In the genomic region with DNA sequence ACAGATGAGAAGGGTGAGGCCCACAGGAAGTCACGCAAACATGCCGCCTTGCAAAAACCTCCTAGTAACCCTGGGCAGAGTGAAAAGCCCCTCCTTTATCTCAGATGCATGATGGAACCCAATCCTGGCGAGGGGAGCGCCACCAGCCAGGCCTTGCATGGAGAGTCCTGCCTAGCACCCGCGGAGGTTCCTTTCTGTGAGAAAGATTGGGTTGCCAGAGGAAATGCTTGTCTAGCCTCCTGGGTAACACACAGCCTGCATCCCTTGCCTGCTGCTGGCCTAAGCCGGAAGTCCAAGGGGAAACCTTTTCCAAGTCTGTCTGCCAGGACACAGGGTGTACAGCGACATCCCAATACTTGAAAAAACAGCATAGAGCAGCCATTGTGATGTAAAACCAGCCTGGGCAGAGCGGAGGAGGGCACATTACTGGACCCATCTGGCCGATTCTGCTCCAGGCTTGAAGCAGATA, we compare ENCODE assay signal across 8 mouse cellular contexts. TPM values are rescaled to one million over a fixed set of nuclear protein-coding genes. Genes with fewer than 3 reads are reported as not detected.
DNase-seq lines count a peak whose midpoint lies in the region; ATAC-seq and TF ChIP-seq lines count a peak whose summit lies in the region.
"Had no signal": no experiment of that assay in that cellular context is flagged by ENCODE, and none has a peak within 500 bp of the region (broad histone marks: within the 10 kb centered on the region; RNA-seq: fewer than 3 reads in every experiment).

No protein-coding gene starts in this region.

- no peak for TF ChIP-seq POLR2A in lung, adult 2 months (IDR thresholded peaks at IDR 0.05; ENCODE audit: borderline replicate concordance, extremely low read depth, low read depth, low read length)

- no peak for ATAC-seq in lung, embryonic 14.5 days (ENCODE audit: insufficient read depth)
- ATAC-seq in forebrain, embryonic 15.5 days (replicated peaks) = peak; percentile 23; the same call in 1 of the 2 replicates
- no peak for ATAC-seq in hindbrain, embryonic 12.5 days (ENCODE audit: low FRiP score)
- ATAC-seq in stomach, embryonic 14.5 days (ENCODE audit: insufficient number of reproducible peaks, insufficient read depth, low FRiP score, low read depth) = 0 out of 2 replicates have a peak, but pooled peaks have one; percentile 25
- ATAC-seq in megakaryocyte-erythroid progenitor cell, adult 5-6 weeks (replicated peaks; ENCODE audit: low FRiP score, low TSS enrichment, poor library complexity, severe bottlenecking) = no peak
- ATAC-seq: Patski had no signal

- peak overlapping the region; percentile 86 for H3K27ac ChIP-seq in lung, embryonic 14.5 days (ENCODE audit: low read depth)
- H3K27ac ChIP-seq in forebrain, embryonic 15.5 days (replicated peaks) = no peak overlapping the region; the same call in 1 of the 2 replicates
- 0 out of 2 replicates have a peak overlapping the region, but pooled peaks have one; percentile 23 for H3K27ac ChIP-seq in hindbrain, embryonic 12.5 days
- H3K27ac ChIP-seq in stomach, embryonic 14.5 days (ENCODE audit: low read length) = 0 out of 2 replicates have a peak overlapping the region, but pooled peaks have one; percentile 24

- TF ChIP-seq CTCF in lung, embryonic 14.5 days (IDR thresholded peaks at IDR 0.05; ENCODE audit: low read depth) = no peak
- TF ChIP-seq CTCF in lung, adult 2 months (IDR thresholded peaks at IDR 0.05; ENCODE audit: insufficient read depth, low read length) = no peak

- DNase-seq in lung, embryonic 14.5 days = no peak
- no peak for DNase-seq in lung, adult 2 months
- no peak for DNase-seq in ovary, adult 18-20 months (ENCODE audit: low spot score)

- peaks cover 15% of the 10 kb centered on the region for H3K4me1 ChIP-seq in lung, embryonic 14.5 days (ENCODE audit: insufficient read depth)
- H3K4me1 ChIP-seq in lung, adult 2 months (ENCODE audit: control insufficient read depth, insufficient read depth, low read length) = peaks cover 17% of the 10 kb centered on the region
- H3K4me1 ChIP-seq in forebrain, embryonic 15.5 days = no peaks in the 10 kb centered on the region
- peaks cover 9% of the 10 kb centered on the region; the same call in 1 of the 2 replicates for H3K4me1 ChIP-seq in hindbrain, embryonic 12.5 days
- peaks cover 6% of the 10 kb centered on the region; the same call in 1 of the 2 replicates for H3K4me1 ChIP-seq in stomach, embryonic 14.5 days (ENCODE audit: control insufficient read depth, insufficient read depth, low read length)

- H3K4me3 ChIP-seq in lung, embryonic 14.5 days (ENCODE audit: low read depth, low read length) = no peak overlapping the region
- H3K4me3 ChIP-seq in lung, adult 2 months (replicated peaks; ENCODE audit: extremely low read depth, low read depth, low read length) = no peak overlapping the region
- no peak overlapping the region for H3K4me3 ChIP-seq in forebrain, embryonic 15.5 days
- H3K4me3 ChIP-seq in hindbrain, embryonic 12.5 days = no peak overlapping the region
- H3K4me3 ChIP-seq in stomach, embryonic 14.5 days (ENCODE audit: low read depth, low read length) = no peak overlapping the region

- WGBS in lung, embryonic 14.5 days = 53% methylated on average over 10 of the region's 10 CpGs
- WGBS in lung, adult 2 months = 49% methylated on average over 10 of the region's 10 CpGs
- 73% methylated on average over 10 of the region's 10 CpGs for WGBS in forebrain, embryonic 15.5 days
- WGBS in hindbrain, embryonic 12.5 days = 62% methylated on average over 10 of the region's 10 CpGs
- WGBS in stomach, embryonic 14.5 days = 70% methylated on average over 10 of the region's 10 CpGs

- H3K9me3 ChIP-seq in lung, embryonic 14.5 days (ENCODE audit: low read depth, low read length) = no peaks in the 10 kb centered on the region
- H3K9me3 ChIP-seq in forebrain, embryonic 15.5 days = no peaks in the 10 kb centered on the region
- H3K9me3 ChIP-seq in hindbrain, embryonic 12.5 days (replicated peaks) = no peaks in the 10 kb centered on the region
- H3K9me3 ChIP-seq in stomach, embryonic 14.5 days (ENCODE audit: control insufficient read depth, low read depth, low read length) = no peaks in the 10 kb centered on the region

- H3K27me3 ChIP-seq in lung, embryonic 14.5 days (ENCODE audit: insufficient read depth, low read length) = no peaks in the 10 kb centered on the region
- H3K27me3 ChIP-seq in forebrain, embryonic 15.5 days = no peaks in the 10 kb centered on the region
- no peaks in the 10 kb centered on the region for H3K27me3 ChIP-seq in hindbrain, embryonic 12.5 days
- H3K27me3 ChIP-seq in stomach, embryonic 14.5 days (ENCODE audit: control insufficient read depth, insufficient read depth, low read length) = no peaks in the 10 kb centered on the region

- no peaks in the 10 kb centered on the region for H3K36me3 ChIP-seq in lung, embryonic 14.5 days (ENCODE audit: insufficient read depth)
- H3K36me3 ChIP-seq in forebrain, embryonic 15.5 days = no peaks in the 10 kb centered on the region
- no peaks in the 10 kb centered on the region for H3K36me3 ChIP-seq in hindbrain, embryonic 12.5 days
- H3K36me3 ChIP-seq in stomach, embryonic 14.5 days (ENCODE audit: control insufficient read depth, insufficient read depth, low read length) = no peaks in the 10 kb centered on the region

- H3K9ac ChIP-seq in lung, embryonic 14.5 days = no peak overlapping the region
- no peak overlapping the region for H3K9ac ChIP-seq in forebrain, embryonic 15.5 days (replicated peaks)
- no peak overlapping the region for H3K9ac ChIP-seq in hindbrain, embryonic 12.5 days
- no peak overlapping the region for H3K9ac ChIP-seq in stomach, embryonic 14.5 days (replicated peaks; ENCODE audit: low read depth, low read length)

- no peak overlapping the region for H3K4me2 ChIP-seq in lung, embryonic 14.5 days
- H3K4me2 ChIP-seq in forebrain, embryonic 15.5 days (replicated peaks) = no peak overlapping the region
- H3K4me2 ChIP-seq in hindbrain, embryonic 12.5 days (replicated peaks) = no peak overlapping the region
- H3K4me2 ChIP-seq in stomach, embryonic 14.5 days (replicated peaks; ENCODE audit: low read depth, low read length) = no peak overlapping the region

RNA-seq across cellular contexts. Expression of a gene that starts 57.7 kb away (rescaled TPM):
- 1.2 and 1.6 TPM in 2 replicates for polyA plus RNA-seq in lung, embryonic 14.5 days (2014; fragmentation: Nextera tagmentation; extraction: Ambion mirVana)
- 81.9 and 120 TPM in 2 replicates for polyA plus RNA-seq in lung, adult 2 months (2012; rRNA removed)
- 1.6 TPM in 2 replicates for polyA plus RNA-seq in forebrain, embryonic 15.5 days (2015; fragmentation: Nextera tagmentation; extraction: Ambion mirVana)
- polyA plus RNA-seq in hindbrain, embryonic 12.5 days (2016; fragmentation: Nextera tagmentation; extraction: Ambion mirVana) = 0.21 and 0.35 TPM in 2 replicates
- 1.2 and 1.3 TPM in 2 replicates for polyA plus RNA-seq in stomach, embryonic 14.5 days (2014; fragmentation: Nextera tagmentation; extraction: Ambion mirVana)
- total RNA-seq in megakaryocyte-erythroid progenitor cell, adult 5-6 weeks (2014; fragmentation: Nextera tagmentation) = not detected in 2 replicates
- total RNA-seq in megakaryocyte-erythroid progenitor cell, adult 5-6 weeks (2017) = not detected in 2 replicates
- polyA plus RNA-seq: Patski had no signal

Comparison
In these comparisons a context has a peak if more than half of its experiments do, and no peak if none do; other contexts are left out.
1. RNA of a gene that starts 57.7 kb away (polyA plus RNA-seq): 81.9 to 120 TPM in lung, adult 2 months; 1.6 TPM in forebrain, embryonic 15.5 days, 1.2 to 1.3 TPM in stomach, embryonic 14.5 days, 1.2 to 1.6 TPM in lung, embryonic 14.5 days and 0.21 to 0.35 TPM in hindbrain, embryonic 12.5 days; every median in the first group is over 10 times any median in the second.
2. ATAC-seq: peak in forebrain, embryonic 15.5 days (single experiment) and stomach, embryonic 14.5 days (single experiment); none in lung, embryonic 14.5 days (single experiment), hindbrain, embryonic 12.5 days (single experiment) and megakaryocyte-erythroid progenitor cell, adult 5-6 weeks (single experiment).